Mouse (Mus musculus) ES-E14 (cell line): ENCODE data around the gene Rad51b.

ENCODE experiments used
- CHD2 ChIP-seq: IDR thresholded peaks from 2 replicates; pipeline ENCODE4 v1.6.1; 2014; ENCODE audit warnings: mild to moderate bottlenecking, low read depth, low read length, inconsistent platforms
- HCFC1 ChIP-seq: IDR thresholded peaks from 2 replicates; pipeline ENCODE4 v1.6.1; 2012; ENCODE audit warnings: low read length, inconsistent platforms, borderline replicate concordance; ENCODE audit not compliant: insufficient read depth
- MAFK ChIP-seq: IDR thresholded peaks from 2 replicates; pipeline ENCODE4 v1.6.1; 2014; ENCODE audit warnings: mild to moderate bottlenecking, low read depth, low read length, inconsistent platforms; ENCODE audit not compliant: insufficient read depth
- ZC3H11A ChIP-seq: IDR thresholded peaks from 2 replicates; pipeline ENCODE4 v1.6.1; 2012; ENCODE audit warnings: low read depth, mild to moderate bottlenecking, inconsistent platforms, low read length, borderline replicate concordance
- ZNF384 ChIP-seq: IDR thresholded peaks from 2 replicates; pipeline ENCODE4 v1.6.1; 2012; ENCODE audit warnings: low read depth, low read length, inconsistent platforms

DNA sequence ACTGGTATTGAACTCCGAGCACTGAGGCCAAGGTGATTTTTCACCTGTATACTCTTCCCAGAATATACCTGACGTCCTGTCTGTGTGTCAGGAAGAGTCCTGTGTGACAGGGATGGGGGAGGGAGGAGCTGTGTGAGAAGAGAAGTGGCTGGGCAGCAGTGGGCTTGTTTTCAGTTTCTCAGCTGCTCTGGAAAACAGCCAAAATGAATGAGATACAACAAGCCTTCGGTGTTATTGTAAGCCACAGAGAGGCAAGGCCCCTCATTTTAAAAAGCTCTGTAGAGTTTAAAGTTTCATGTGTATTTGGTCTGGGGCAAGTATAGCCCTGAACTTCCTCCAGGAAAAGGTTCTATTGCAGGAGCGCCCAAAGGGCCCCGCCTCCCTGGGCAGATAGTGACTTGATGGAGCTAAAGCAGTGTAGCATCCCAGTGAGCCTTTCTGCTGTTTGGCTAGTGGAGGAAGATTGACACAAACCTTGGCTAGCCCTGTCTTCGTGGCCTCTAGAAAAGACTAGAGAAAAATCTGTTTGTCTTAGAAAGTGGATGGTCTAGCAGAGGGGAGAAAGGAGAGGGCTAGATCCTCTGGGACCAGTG is 313.5 kb downstream of the Rad51b start:
- no peak for TF ChIP-seq CHD2
- TF ChIP-seq HCFC1, result no peak
- TF ChIP-seq MAFK, result no peak
- TF ChIP-seq ZNF384, result no peak
- no peak for TF ChIP-seq ZC3H11A
